Mouse (Mus musculus) liver, adult 2 months (tissue): Measurements from ENCODE around the gene Rnaseh2b.

Source experiments
- CTCF ChIP-seq: fragments of 200-500 bp; IDR thresholded peaks from 2 replicates; pipeline ENCODE4 v1.5.1; 2011; ENCODE audit warnings: low read depth, low read length, control low read depth
- POLR2A ChIP-seq: fragments of 200-500 bp; IDR thresholded peaks from 2 replicates; pipeline ENCODE4 v1.6.1; 2011; ENCODE audit warnings: low read length, control low read depth; ENCODE audit not compliant: insufficient read depth; ENCODE audit errors: extremely low read depth

- TF ChIP-seq POLR2A (no peak), CTCF (no peak)
Observed at GRCm38 (mm10) chr14:62383786-62384299, 91.5 kb downstream of the Rnaseh2b start.
